Mouse (Mus musculus) adipocyte (in vitro differentiated cells): Measurements from ENCODE around the gene Foxe1.

ENCODE experiments used
- DNase-seq: peaks from one replicate; pipeline ENCODE4 v3.0.0-alpha.2; 2016; ENCODE audit warnings: low spot score

The Foxe1 gene

DNA sequence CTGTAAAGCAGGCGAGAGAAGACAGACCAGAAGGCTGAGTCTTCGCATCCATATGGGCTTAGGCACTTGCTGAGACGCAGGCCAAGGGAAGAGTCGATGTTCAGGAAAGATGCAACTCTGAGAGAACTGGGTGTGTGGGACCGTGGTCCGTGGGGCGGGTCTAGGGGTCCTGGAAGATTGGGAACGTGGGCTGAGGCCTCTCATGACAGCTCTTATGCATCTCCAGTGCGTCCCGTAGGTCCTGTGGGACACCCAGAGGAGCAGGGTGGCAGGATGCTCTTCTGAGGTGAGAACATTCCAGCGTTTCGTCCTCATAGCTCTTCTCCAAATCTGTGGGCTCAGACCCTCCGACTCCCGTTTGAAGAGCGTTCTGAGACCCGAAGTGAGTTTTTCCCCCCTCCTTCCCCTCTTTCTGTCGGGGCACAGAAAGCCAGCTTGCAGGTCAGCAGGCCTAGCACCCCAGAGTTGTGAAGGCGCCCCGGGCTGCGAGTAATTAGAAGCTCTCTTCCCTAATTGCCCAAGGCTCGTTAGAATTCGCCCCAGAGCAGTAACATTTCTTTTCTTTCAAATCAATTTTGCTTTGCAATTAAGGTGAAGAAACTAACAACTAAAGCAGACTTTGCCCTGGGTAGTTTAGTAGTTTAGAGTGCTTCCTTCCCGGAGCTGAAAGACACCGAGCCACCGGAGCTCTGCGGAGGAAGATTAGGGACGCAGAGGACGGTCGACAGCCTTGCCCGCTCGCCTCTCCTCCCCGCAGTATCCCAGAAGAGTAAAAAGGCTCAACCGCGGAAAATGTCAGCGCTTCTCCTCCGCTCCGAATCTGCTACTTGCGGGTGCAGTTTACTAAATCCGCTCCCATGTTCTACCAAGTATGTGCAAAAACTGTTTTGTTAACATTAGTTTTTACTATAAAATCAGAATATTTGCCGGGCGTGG lies 4.4 kb downstream of the Foxe1 start:
- no peak for DNase-seq

DNA sequence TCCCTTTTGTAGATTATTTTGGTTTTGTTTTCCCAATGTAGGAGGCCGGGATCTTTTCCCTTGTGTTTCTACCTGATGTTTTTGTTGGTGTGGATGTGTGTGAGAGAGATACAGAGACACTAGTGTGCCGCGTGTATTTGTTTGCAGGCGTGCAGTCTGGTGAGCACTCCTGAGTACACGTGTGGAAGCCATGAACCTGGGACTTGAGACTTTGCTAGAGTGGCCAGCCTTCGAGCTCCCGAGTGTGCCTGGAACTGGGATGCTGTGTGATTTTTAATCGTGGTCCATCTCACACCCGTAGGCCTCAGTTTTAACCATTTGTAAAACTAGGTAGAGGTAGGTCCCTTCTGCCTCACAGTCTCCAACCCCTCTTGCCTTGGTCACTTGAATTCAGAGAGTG lies 5.5 kb downstream of the Foxe1 start:
- DNase-seq = no peak

DNA sequence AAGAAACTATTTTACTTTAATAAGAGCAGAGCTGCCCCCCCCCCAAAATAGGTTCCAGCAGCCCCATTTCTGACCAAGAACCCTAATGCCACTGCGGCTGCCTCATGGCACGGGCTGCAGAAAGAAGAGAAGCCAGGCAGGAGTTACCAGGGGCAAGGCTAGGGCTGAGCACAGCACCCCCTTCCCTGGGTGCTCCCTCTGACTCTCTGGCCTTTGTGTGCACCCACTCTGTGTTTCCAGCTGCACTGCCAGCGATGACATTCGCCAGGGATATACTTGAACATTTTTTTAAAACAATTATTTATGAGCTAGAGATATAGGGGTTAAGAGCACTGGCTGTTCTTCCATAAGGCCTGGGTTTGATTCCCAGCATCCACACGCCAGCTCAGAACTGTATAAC lies 6.1 kb downstream of the Foxe1 start:
- no peak for DNase-seq

DNA sequence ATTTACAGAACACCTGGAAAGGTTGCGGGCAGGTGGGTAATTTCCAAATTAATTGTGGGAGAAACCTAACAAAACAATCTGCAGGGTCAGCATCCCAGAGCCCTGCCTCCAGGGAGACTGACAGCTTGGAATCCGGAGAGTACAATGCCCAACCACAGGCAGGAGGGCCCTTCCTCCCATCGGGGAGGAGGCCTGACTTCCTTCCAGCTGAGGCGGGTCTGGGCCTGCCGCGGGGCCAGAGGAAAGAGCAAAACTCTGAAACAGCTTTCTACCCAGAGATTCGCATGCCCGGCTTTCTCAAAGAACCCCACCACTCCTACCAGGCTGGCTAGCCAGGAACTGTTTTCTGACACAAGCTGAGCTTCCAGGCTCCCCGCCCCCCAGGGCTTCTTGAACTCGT lies 9.6 kb downstream of the Foxe1 start:
- DNase-seq = no peak

DNA sequence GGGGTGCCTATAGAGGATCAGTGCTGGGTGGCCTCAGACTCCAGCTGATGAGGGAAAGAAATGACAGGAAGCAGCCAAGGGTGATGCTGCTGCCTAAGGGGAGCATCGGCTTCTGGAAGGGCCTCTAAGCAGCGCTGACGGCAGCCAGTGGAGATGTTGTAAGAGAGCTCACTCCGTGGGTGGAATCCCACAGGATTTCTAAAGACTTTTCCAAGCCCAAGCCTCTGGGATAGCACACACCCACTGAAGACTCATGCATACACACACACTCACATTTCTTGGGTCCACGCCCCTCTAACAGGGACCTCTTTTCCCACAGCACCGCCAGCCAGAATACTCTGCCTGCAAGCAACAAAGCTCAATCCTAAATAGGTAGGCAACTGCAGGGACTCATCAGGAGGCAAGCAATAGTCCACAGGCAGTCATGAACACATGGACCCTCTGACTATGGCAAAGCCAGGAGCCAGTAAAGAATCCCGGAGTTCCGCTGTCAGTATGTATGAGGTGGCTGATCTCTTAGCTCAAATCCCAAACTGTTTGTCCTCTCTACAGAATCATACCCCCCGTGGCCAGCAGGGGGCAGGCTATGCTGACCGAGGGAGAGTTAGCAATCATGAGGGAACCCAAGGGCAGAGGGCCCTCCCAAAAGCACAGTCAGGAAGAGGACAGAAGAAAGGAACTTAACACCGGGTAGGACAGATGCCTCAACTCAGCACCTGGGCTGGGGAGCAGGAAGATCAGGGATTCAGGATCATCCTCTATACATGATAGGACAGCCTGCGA lies 13.1 kb downstream of the Foxe1 start:
- peak; percentile 45 for DNase-seq

DNA sequence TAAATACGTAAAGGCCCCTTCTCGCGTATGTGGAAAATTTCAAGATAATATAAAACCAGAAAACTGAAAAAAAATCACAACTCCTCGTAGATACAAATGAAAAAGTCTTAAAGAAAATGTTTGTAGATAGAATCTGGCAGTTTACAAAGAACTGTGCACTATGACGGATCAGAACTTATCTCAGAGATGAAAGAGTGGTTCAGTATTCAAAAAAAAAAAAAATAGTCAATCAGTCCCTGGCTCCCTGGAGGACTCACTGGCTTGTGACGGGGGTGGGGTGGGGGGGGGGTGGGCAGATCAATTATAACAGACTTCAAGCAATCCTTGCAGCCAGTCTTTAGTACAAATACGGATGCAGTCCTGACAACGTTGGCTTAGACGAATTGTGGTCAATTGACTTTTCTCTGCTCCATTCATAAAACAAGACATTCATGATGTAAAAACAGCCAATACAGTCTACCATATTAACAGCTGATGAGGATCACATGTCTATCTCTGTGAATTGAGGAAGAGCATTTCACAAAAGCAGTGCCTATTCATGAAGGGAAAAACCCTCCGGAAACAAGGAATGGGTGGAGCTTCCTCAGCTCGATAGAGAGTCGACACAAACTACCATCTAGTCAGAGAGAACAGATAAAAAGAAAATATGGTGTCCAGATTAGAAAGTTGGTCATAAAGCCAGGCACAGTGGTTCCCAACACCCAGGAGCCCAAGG lies 16.3 kb downstream of the Foxe1 start:
- DNase-seq = no peak

- DNase-seq = no peak
Observed at GRCm38 (mm10) chr4:46361258-46361657, 17.8 kb downstream of the Foxe1 start.

DNA sequence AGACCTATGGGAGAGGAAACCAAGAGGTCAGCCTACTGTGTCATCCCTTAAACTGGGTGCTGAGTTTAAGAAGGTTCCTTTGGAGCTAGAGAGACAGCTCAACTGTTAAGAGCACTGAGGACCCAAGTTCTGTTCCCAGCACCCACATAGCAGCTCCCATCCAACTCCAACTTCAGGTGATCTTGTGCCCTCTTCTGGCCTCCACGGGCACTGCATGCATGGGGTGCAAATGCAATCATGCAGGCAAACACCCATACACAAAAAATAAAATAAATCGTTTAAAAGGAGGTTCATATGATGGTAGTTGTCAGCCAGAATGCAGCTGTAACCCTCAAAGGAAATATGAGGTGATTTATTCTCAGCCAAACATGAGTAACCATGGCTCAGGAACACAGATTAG lies 21.0 kb downstream of the Foxe1 start:
- no peak for DNase-seq

GRCm38 (mm10) chr4:46367487-46367959 lies 24.1 kb downstream of the Foxe1 start:
- DNase-seq = no peak

- DNase-seq = no peak
Observed at GRCm38 (mm10) chr4:46369070-46369469, 25.7 kb downstream of the Foxe1 start.

- no peak for DNase-seq
Observed at GRCm38 (mm10) chr4:46370406-46370805, 27.0 kb downstream of the Foxe1 start.

GRCm38 (mm10) chr4:46371030-46371429 lies 27.6 kb downstream of the Foxe1 start:
- DNase-seq = peak; percentile 29

DNA sequence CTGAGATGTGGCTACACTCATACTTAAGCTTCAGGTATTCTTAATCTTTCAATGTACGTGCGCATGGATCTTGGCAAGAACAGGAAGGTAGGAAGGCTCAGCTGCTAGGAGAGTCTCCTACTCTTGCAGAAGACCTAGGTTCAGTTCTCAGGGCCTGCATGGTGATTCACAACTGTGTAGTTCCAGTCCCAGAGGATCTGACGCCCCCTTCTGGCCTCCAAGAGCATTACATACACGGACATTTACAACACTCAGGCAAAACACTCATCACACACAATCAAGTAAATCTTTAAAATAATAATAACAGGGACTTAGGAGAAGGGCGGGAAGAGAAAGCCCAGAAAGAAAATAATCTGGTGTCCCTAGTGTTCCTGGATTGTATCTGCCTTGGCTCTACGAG lies 31.0 kb downstream of the Foxe1 start:
- DNase-seq = peak; percentile 15

DNA sequence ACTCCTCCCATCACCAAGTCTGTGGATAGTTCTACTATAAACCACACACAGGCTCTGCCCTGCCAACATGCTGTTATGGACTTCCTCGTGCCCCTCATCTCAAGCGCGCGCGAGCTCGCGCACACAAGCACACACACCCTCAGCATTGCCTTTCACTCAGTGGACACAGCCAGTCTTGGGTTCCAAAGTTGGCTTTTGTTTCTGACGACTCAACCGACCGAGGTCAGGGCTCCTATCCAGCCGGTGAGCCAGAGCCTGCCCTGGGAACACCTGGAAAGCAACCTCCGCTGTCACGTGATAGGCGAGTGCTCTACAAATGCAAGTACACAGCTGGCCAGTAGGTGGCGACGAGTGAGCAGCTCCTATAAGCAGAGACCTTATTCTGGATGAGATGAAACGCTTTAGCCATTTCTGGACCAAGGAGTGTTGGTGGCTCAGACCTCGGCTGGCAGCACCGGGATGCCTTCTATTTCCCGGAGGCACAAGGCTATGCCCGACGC lies 31.5 kb downstream of the Foxe1 start:
- peak; percentile 63 for DNase-seq

DNA sequence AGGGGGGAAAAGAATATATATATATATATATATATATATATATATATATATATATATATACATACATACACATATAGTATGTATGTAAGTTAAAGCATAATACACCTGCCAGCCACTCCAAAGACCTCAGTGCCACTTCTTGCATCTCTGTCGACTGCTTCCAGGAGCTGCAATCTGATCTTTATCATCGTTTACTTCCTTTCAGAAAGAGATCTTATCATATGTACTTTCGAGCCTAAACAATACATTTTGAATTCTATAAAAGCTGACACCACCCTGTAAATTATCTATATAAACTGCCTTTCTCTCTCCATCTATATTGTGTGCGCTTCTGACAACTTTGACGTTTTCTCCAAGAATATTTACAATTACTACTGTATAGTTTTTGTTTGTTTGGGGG lies 45.1 kb downstream of the Foxe1 start:
- no peak for DNase-seq

- peak; percentile 96 for DNase-seq
Observed at GRCm38 (mm10) chr4:46389013-46389611, 45.7 kb downstream of the Foxe1 start, which contains the start of gene Trmo. Gene Trmo, minus strand, starts transcription at chr4:46389437.

DNA sequence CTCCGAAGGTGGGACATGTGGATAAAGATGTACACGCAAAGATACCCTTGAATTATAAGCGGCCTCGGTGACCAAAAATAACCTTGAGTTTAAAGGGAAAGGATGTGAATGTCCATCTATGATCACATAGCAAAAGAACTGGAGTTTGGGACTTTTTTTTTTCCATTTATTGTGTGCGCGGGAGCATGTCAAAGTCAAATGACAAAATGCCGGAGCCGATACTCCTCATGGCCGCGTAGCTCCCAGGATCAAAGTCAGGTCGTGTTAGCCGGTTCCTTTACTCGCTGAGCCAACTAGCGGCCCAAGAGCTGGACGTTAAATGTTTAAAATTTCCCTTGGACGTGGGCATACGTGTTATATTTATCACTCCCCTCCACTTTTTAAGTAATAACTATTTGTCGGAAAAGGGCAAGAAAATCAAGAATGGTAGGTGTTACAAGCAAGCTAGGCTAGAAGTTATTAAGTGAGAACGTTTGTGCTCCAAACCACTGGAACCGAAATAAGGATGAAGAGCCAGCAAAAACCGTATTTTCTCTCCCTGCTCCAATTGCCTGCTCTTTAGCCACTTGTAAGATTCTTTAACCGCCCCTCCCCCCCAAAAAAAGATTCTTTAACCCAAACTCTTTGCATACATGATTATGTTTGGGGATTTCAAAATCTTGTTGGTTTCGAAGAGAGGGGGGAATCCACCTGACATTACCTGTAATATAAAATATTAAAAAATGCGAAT lies 46.4 kb downstream of the Foxe1 start:
- DNase-seq = peak; percentile 64

DNA sequence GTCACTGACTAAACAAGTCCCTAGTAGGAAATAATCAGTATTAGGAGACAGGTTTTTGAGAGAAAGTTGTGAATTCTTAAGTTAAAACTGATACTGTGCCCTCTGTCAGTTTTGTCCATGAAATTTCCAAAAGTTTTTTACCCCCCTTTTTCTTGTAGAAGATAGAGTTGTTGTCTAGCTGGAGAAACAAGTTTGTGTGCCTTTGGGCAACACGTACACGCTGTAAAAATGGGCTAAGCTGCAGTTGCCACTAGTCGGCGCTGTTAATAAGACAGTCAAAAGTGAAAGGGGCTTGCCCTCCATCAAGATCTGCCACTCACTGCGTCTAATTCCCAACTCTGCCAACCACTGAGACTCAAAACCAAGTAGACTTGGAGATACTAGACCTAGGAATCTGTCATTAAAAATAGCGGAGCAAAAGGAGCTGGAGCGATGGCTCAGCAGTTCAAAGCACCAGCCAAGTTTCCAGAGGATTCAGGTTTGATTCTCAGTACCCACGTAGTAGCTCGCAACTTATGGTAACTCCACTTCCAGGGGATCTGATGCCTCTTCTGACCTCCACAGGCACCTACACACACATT lies 47.1 kb downstream of the Foxe1 start:
- DNase-seq = peak; percentile 88

DNA sequence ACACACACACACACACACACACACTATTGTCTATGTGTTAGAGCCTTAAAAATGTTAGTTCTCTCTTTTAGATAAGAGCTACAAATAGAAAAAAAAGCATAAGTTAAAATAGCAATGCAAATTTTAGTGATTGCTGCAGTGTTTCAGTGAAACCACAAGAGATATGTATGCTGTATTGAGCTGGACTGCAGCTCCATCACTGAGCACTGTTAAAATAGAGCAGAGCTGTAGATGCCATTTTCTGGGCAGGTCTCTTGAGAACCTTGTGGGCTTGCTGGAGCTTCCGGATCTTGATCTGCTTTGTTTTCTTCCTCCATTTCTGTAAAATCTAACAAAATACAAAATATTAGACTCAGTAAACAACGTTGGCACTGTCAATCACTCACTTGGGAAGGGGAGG lies 51.0 kb downstream of the Foxe1 start:
- no peak for DNase-seq

DNA sequence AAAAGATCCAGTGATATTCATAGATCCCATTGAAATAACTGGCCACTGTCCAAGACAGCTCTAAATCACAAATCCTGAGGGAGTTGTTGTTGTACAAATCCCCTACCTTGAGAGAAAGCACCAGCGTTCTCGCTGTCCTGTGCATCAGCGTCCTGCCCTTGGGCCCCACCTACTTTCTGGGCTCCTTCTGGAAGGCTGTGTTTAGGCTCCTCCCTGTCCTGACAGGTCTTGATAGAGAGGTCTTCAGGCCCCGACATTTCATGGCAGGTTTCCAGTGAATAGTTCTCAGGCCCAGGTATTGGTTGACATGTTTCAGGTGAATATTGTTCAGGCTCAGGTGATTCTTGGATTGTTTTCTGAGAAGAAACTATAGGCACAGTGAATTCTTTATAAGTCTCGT lies 52.3 kb downstream of the Foxe1 start:
- no peak for DNase-seq
